Mouse (Mus musculus) spleen, adult 2 months (tissue): ENCODE data around the gene Osbpl2. TPM values are rescaled to one million over a fixed set of nuclear protein-coding genes. Genes with fewer than 3 reads are reported as not detected.
"Not testable (repeated sequence)": the region's sequence is repeated elsewhere in the genome, so short reads cannot be mapped to it uniquely, and the experiment has no call there.

Source experiments
- DNase-seq, 2 experiments: peaks; one replicate each; pipeline versions ENCODE4 v3.0.0 to v3.0.0-alpha.2; 2012 to 2021; ENCODE audit warnings: low spot score in 2 of 2, low read depth in 1 of 2
- H3K27ac ChIP-seq: fragments of 200-500 bp; 2 replicates; pipeline ENCODE4 v1.5.1; 2012; ENCODE audit warnings: low read length, inconsistent platforms; ENCODE audit not compliant: insufficient read depth
- H3K27me3 ChIP-seq: fragments of 200-500 bp; 2 replicates; pipeline ENCODE4 v1.6.1; 2012; ENCODE audit warnings: mild to moderate bottlenecking, moderate library complexity, low read length, inconsistent platforms; ENCODE audit not compliant: control insufficient read depth, insufficient read depth
- H3K36me3 ChIP-seq: fragments of 200-500 bp; 2 replicates; pipeline ENCODE4 v1.6.1; 2012; ENCODE audit warnings: mild to moderate bottlenecking, low read length, inconsistent platforms; ENCODE audit not compliant: control insufficient read depth, insufficient read depth
- H3K4me1 ChIP-seq: fragments of 200-500 bp; 2 replicates; pipeline ENCODE4 v1.6.1; 2011; ENCODE audit warnings: inconsistent platforms; ENCODE audit not compliant: control insufficient read depth, insufficient read depth, insufficient read length
- H3K4me3 ChIP-seq: fragments of 200-500 bp; 2 replicates; pipeline ENCODE4 v1.5.1; 2011; ENCODE audit warnings: mild to moderate bottlenecking, inconsistent platforms; ENCODE audit not compliant: insufficient read depth, insufficient read length; ENCODE audit errors: extremely low read depth
- CTCF ChIP-seq: fragments of 200-500 bp; IDR thresholded peaks from 2 replicates; pipeline ENCODE4 v1.5.1; 2011; ENCODE audit warnings: mild to moderate bottlenecking, inconsistent platforms; ENCODE audit not compliant: insufficient read depth, insufficient read length, insufficient replicate concordance; ENCODE audit errors: extremely low read depth
- POLR2A ChIP-seq: fragments of 200-500 bp; IDR thresholded peaks from 2 replicates; pipeline ENCODE4 v1.6.1; 2011; ENCODE audit warnings: low read depth, low read length, inconsistent platforms
- WGBS: fragments of 180-500 bp; shearing (Covaris S2); methylation state at CpG from one replicate; pipeline ENCODE4 v1.1.7; 2018; 5-methylcytosine and 5-hydroxymethylcytosine counted together
- polyA plus RNA-seq: library from polyadenylated mRNA; depleted of rRNA; stranded (reverse); fragments of >200 nt; gene quantifications from 2 replicates; pipeline ENCODE4 v1.2.3, GENCODE M21; 2012

Gene Osbpl2
- polyA plus RNA-seq, 1 experiment = 12.3 TPM

- under 1% methylated on average over 80 of the region's 80 CpGs for WGBS
- H3K27ac ChIP-seq = peak overlapping the region; percentile 85
These were observed 52.5 kb downstream of the Osbpl2 start for GRCm38 (mm10) chr2:180171522-180172070.

GRCm38 (mm10) chr2:180172152-180172551 is 53.0 kb downstream of the Osbpl2 start:
- Histone ChIP-seq H3K4me1 (peaks cover 11% of the 10 kb centered on the region; the same call in 1 of the 2 replicates), H3K27me3 (no peaks in the 10 kb centered on the region), H3K4me3 (peak overlapping the region; percentile 86), H3K36me3 (peaks cover 19% of the 10 kb centered on the region), H3K27ac (no peak overlapping the region; the same call in 1 of the 2 replicates)
- no peak for DNase-seq
- WGBS = 5% methylated on average over 9 of the region's 9 CpGs
- TF ChIP-seq CTCF (no peak), POLR2A (no peak)

More at GRCm38 (mm10) chr2:180171522-180172070, 52.5 kb downstream of the Osbpl2 start:
- Histone ChIP-seq H3K4me1 (peaks cover 11% of the 10 kb centered on the region; the same call in 1 of the 2 replicates), H3K27me3 (no peaks in the 10 kb centered on the region), H3K36me3 (peaks cover 13% of the 10 kb centered on the region), H3K4me3 (peak overlapping the region; percentile 86)
- TF ChIP-seq POLR2A (peak; percentile 79), CTCF (no peak)
- no peak for DNase-seq

GRCm38 (mm10) chr2:180173163-180173562 is 54.1 kb downstream of the Osbpl2 start:
- Histone ChIP-seq H3K27ac (no peak overlapping the region), H3K27me3 (no peaks in the 10 kb centered on the region), H3K36me3 (peaks cover 22% of the 10 kb centered on the region), H3K4me3 (no peak overlapping the region; the same call in 1 of the 2 replicates), H3K4me1 (peaks cover 11% of the 10 kb centered on the region; the same call in 1 of the 2 replicates)
- no peak for TF ChIP-seq CTCF
- no peak for TF ChIP-seq POLR2A
- no peak for DNase-seq
- 77% methylated on average over 4 of the region's 4 CpGs for WGBS

- H3K4me1 ChIP-seq = peaks cover 11% of the 10 kb centered on the region; the same call in 1 of the 2 replicates
- H3K27ac ChIP-seq, DNase-seq, H3K4me3 ChIP-seq, H3K27me3 ChIP-seq: not testable (repeated sequence)
- H3K36me3 ChIP-seq = peaks cover 22% of the 10 kb centered on the region
- WGBS = 89% methylated on average over 8 of the region's 8 CpGs
These were observed 54.6 kb downstream of the Osbpl2 start for GRCm38 (mm10) chr2:180173711-180174110.

GRCm38 (mm10) chr2:180174121-180174520 is 55.0 kb downstream of the Osbpl2 start:
- Histone ChIP-seq H3K27ac (no peak overlapping the region), H3K27me3 (no peaks in the 10 kb centered on the region), H3K4me3 (no peak overlapping the region), H3K36me3 (peaks cover 22% of the 10 kb centered on the region), H3K4me1 (peaks cover 11% of the 10 kb centered on the region; the same call in 1 of the 2 replicates)
- 98% methylated on average over 5 of the region's 5 CpGs for WGBS
- no peak for TF ChIP-seq POLR2A
- TF ChIP-seq CTCF = no peak
- no peak for DNase-seq

- TF ChIP-seq POLR2A (no peak), CTCF (no peak)
- DNase-seq = no peak
- Histone ChIP-seq H3K4me3 (no peak overlapping the region), H3K27ac (no peak overlapping the region), H3K36me3 (peaks cover 22% of the 10 kb centered on the region), H3K4me1 (peaks cover 11% of the 10 kb centered on the region; the same call in 1 of the 2 replicates), H3K27me3 (no peaks in the 10 kb centered on the region)
- WGBS = 96% methylated on average over 7 of the region's 7 CpGs
These were observed 56.6 kb downstream of the Osbpl2 start for GRCm38 (mm10) chr2:180175725-180176124.

GRCm38 (mm10) chr2:180181542-180181941 is 62.4 kb downstream of the Osbpl2 start:
- no peak for DNase-seq
- no peak overlapping the region for H3K27ac ChIP-seq
- H3K27me3 ChIP-seq = no peaks in the 10 kb centered on the region
- H3K4me3 ChIP-seq = no peak overlapping the region
- no peaks in the 10 kb centered on the region for H3K4me1 ChIP-seq
- TF ChIP-seq POLR2A (no peak), CTCF (no peak)
- H3K36me3 ChIP-seq = peaks cover 9% of the 10 kb centered on the region
- 91% methylated on average over 9 of the region's 9 CpGs for WGBS
